Mouse (Mus musculus): Measurements from ENCODE around the gene Nme2. TPM values are rescaled to one million over a fixed set of nuclear protein-coding genes. Genes with fewer than 3 reads are reported as not detected.

Nme2 gene
- polyA plus RNA-seq (2015; fragmentation: Nextera tagmentation; extraction: Ambion mirVana): 134 and 143 TPM in 2 replicates

GRCm38 (mm10) chr11:93956159-93956558, at the start of gene Nme2:
TSS of gene Nme2 (minus strand) at chr11:93956259.
- no peak for DNase-seq (ENCODE audit: low spot score)

GRCm38 (mm10) chr11:94003346-94003745, 47.3 kb upstream of the Nme2 start:
- DNase-seq (ENCODE audit: low spot score): no peak

- no peak for DNase-seq (ENCODE audit: low spot score)
These were observed 43.2 kb upstream of the Nme2 start for GRCm38 (mm10) chr11:93999276-93999675.

GRCm38 (mm10) chr11:93997141-93997775, 41.2 kb upstream of the Nme2 start:
- peak; percentile 25 for DNase-seq (ENCODE audit: low spot score)

GRCm38 (mm10) chr11:93996306-93997140, 40.5 kb upstream of the Nme2 start:
- DNase-seq (ENCODE audit: low spot score): peak; percentile 46

GRCm38 (mm10) chr11:93995720-93996305, 39.8 kb upstream of the Nme2 start, which contains the start of gene Spag9:
TSS of gene Spag9 (plus strand) at chr11:93996091.
- DNase-seq (ENCODE audit: low spot score): peak; percentile 96

GRCm38 (mm10) chr11:93995111-93995719, 39.2 kb upstream of the Nme2 start:
- DNase-seq (ENCODE audit: low spot score): peak; percentile 60

- DNase-seq (ENCODE audit: low spot score): no peak
These were observed 38.5 kb upstream of the Nme2 start for GRCm38 (mm10) chr11:93994531-93994930.

GRCm38 (mm10) chr11:93988328-93989062, 32.4 kb upstream of the Nme2 start:
- no peak for DNase-seq (ENCODE audit: low spot score)

GRCm38 (mm10) chr11:93987625-93988327, 31.7 kb upstream of the Nme2 start:
- DNase-seq (ENCODE audit: low spot score): no peak

GRCm38 (mm10) chr11:93987026-93987425, 31.0 kb upstream of the Nme2 start:
- DNase-seq (ENCODE audit: low spot score): no peak

GRCm38 (mm10) chr11:93986298-93986697, 30.2 kb upstream of the Nme2 start:
- no peak for DNase-seq (ENCODE audit: low spot score)

- DNase-seq (ENCODE audit: low spot score): no peak
These were observed 29.2 kb upstream of the Nme2 start for GRCm38 (mm10) chr11:93985265-93985664.

GRCm38 (mm10) chr11:93984619-93985018, 28.6 kb upstream of the Nme2 start:
- DNase-seq (ENCODE audit: low spot score): no peak

GRCm38 (mm10) chr11:93979502-93980049, 23.5 kb upstream of the Nme2 start:
- no peak for DNase-seq (ENCODE audit: low spot score)

GRCm38 (mm10) chr11:93972951-93973350, 16.9 kb upstream of the Nme2 start:
- DNase-seq (ENCODE audit: low spot score): no peak

- DNase-seq (ENCODE audit: low spot score): no peak
These were observed 13.7 kb upstream of the Nme2 start for GRCm38 (mm10) chr11:93969799-93970198.

GRCm38 (mm10) chr11:93969171-93969570, 13.1 kb upstream of the Nme2 start:
- DNase-seq (ENCODE audit: low spot score): no peak

- no peak for DNase-seq (ENCODE audit: low spot score)
These were observed 12.7 kb upstream of the Nme2 start for GRCm38 (mm10) chr11:93968848-93969128.

All from thymus, postnatal 0 days (tissue).